ENCODE assay signal across 10 mouse cellular contexts in the genomic region with DNA sequence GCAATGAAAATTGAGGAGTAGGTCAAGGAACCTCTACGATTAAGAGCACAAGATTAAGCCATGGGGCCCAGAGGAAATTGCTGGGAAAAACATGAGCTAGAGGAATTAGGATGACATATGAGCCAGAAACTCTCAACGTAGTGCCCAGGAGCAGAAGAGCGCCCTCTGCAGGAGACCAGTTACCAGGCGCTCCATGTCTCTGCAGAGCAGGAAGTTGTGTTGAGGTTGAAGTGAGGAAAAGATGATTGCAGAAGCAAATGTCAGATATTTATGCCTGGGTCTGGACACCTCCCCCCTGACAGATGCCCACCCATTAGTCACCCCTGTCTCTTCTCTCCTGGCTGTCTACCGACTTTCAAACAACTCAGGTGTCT.
DNase-seq lines count a peak whose midpoint lies in the region; ATAC-seq and TF ChIP-seq lines count a peak whose summit lies in the region.
"Had no signal": no experiment of that assay in that cellular context is flagged by ENCODE, and none has a peak within 500 bp of the region (broad histone marks: within the 10 kb centered on the region; RNA-seq: fewer than 3 reads in every experiment).

No protein-coding gene starts in this region.

- no peaks in the 10 kb centered on the region for H3K36me3 ChIP-seq in intestine, postnatal 0 days (ENCODE audit: control insufficient read depth, insufficient read depth)
- H3K36me3 ChIP-seq in intestine, embryonic 16.5 days (ENCODE audit: control insufficient read depth, insufficient read depth, low read length) = no peaks in the 10 kb centered on the region
- H3K36me3 ChIP-seq in midbrain, embryonic 11.5 days (ENCODE audit: control insufficient read depth, insufficient read depth, low read length) = no peaks in the 10 kb centered on the region
- peaks cover 4% of the 10 kb centered on the region; the same call in 1 of the 2 replicates for H3K36me3 ChIP-seq in midbrain, embryonic 16.5 days (ENCODE audit: control insufficient read depth, insufficient read depth, low read length)
- H3K36me3 ChIP-seq: hindbrain, embryonic 10.5 days had no signal

- no peaks in the 10 kb centered on the region for H3K4me1 ChIP-seq in intestine, postnatal 0 days (replicated peaks; ENCODE audit: control insufficient read depth, insufficient read depth, low read length)
- no peaks in the 10 kb centered on the region for H3K4me1 ChIP-seq in intestine, embryonic 16.5 days (ENCODE audit: control insufficient read depth, insufficient read depth, low read length)
- H3K4me1 ChIP-seq in midbrain, embryonic 11.5 days (ENCODE audit: control insufficient read depth, insufficient read depth, low read length) = no peaks in the 10 kb centered on the region
- H3K4me1 ChIP-seq in midbrain, embryonic 16.5 days (ENCODE audit: control insufficient read depth, insufficient read depth, low read length) = no peaks in the 10 kb centered on the region

- DNase-seq in midbrain, embryonic 11.5 days (ENCODE audit: low spot score, missing footprints) = peak; percentile 80
- DNase-seq in brain, adult 2 months (ENCODE audit: low read depth, low spot score) = peak; percentile 19
- no peak for DNase-seq in gastrocnemius, adult 18-20 months (ENCODE audit: low spot score)
- no peak for DNase-seq in Muller cell, postnatal 12 days (ENCODE audit: inconsistent ontology term)
- DNase-seq: adrenal gland, adult 2 months; cerebellum, adult 8-10 months had no signal

- H3K9ac ChIP-seq in intestine, postnatal 0 days (ENCODE audit: low read depth, low read length) = no peak overlapping the region
- no peak overlapping the region for H3K9ac ChIP-seq in intestine, embryonic 16.5 days (ENCODE audit: low read depth, low read length)
- H3K9ac ChIP-seq in midbrain, embryonic 11.5 days (ENCODE audit: low read length) = no peak overlapping the region
- no peak overlapping the region for H3K9ac ChIP-seq in midbrain, embryonic 16.5 days (ENCODE audit: low read depth, low read length)

- H3K4me2 ChIP-seq in intestine, postnatal 0 days (replicated peaks; ENCODE audit: low read depth) = no peak overlapping the region
- H3K4me2 ChIP-seq in intestine, embryonic 16.5 days (ENCODE audit: low read depth, low read length) = no peak overlapping the region
- H3K4me2 ChIP-seq in midbrain, embryonic 11.5 days = no peak overlapping the region
- H3K4me2 ChIP-seq in midbrain, embryonic 16.5 days (ENCODE audit: low read length) = no peak overlapping the region

- H3K27me3 ChIP-seq in intestine, postnatal 0 days (replicated peaks; ENCODE audit: control insufficient read depth, insufficient read depth, low read length) = no peaks in the 10 kb centered on the region
- no peaks in the 10 kb centered on the region for H3K27me3 ChIP-seq in intestine, embryonic 16.5 days (replicated peaks; ENCODE audit: control insufficient read depth, insufficient read depth, low read length)
- no peaks in the 10 kb centered on the region for H3K27me3 ChIP-seq in midbrain, embryonic 11.5 days (ENCODE audit: control insufficient read depth, insufficient read depth, low read length)
- H3K27me3 ChIP-seq in midbrain, embryonic 16.5 days (ENCODE audit: control insufficient read depth, insufficient read depth, low read depth, low read length) = no peaks in the 10 kb centered on the region

- H3K4me3 ChIP-seq in intestine, postnatal 0 days (ENCODE audit: low read depth, low read length) = no peak overlapping the region
- H3K4me3 ChIP-seq in intestine, embryonic 16.5 days (ENCODE audit: low read length) = no peak overlapping the region
- H3K4me3 ChIP-seq in midbrain, embryonic 11.5 days (ENCODE audit: low read depth, low read length) = no peak overlapping the region
- H3K4me3 ChIP-seq in midbrain, embryonic 16.5 days (ENCODE audit: low read depth, low read length) = no peak overlapping the region
- H3K4me3 ChIP-seq: hindbrain, embryonic 10.5 days had no signal

- no peak for ATAC-seq in intestine, postnatal 0 days
- ATAC-seq in intestine, embryonic 16.5 days = no peak
- ATAC-seq in midbrain, embryonic 11.5 days (ENCODE audit: low FRiP score) = no peak
- no peak for ATAC-seq in midbrain, embryonic 16.5 days

- peak; percentile 13 for TF ChIP-seq CTCF in intestine, postnatal 0 days (IDR thresholded peaks at IDR 0.05; ENCODE audit: low read depth)

- no peaks in the 10 kb centered on the region for H3K9me3 ChIP-seq in intestine, postnatal 0 days (ENCODE audit: control insufficient read depth)
- H3K9me3 ChIP-seq in intestine, embryonic 16.5 days (ENCODE audit: control insufficient read depth, low read length) = no peaks in the 10 kb centered on the region
- H3K9me3 ChIP-seq in midbrain, embryonic 11.5 days (ENCODE audit: control insufficient read depth, low read length) = no peaks in the 10 kb centered on the region
- no peaks in the 10 kb centered on the region for H3K9me3 ChIP-seq in midbrain, embryonic 16.5 days (replicated peaks; ENCODE audit: control insufficient read depth, low read length, poor library complexity, severe bottlenecking)
- H3K9me3 ChIP-seq: hindbrain, embryonic 10.5 days had no signal

- 75% methylated on average over 5 of the region's 5 CpGs for WGBS in intestine, postnatal 0 days
- 72% methylated on average over 5 of the region's 5 CpGs for WGBS in intestine, embryonic 16.5 days
- 86% methylated on average over 5 of the region's 5 CpGs for WGBS in midbrain, embryonic 11.5 days
- WGBS in midbrain, embryonic 16.5 days = 88% methylated on average over 5 of the region's 5 CpGs

- no peak overlapping the region for H3K27ac ChIP-seq in intestine, postnatal 0 days (ENCODE audit: low read depth, low read length)
- no peak overlapping the region for H3K27ac ChIP-seq in intestine, embryonic 16.5 days (ENCODE audit: low read length)
- H3K27ac ChIP-seq in midbrain, embryonic 11.5 days (ENCODE audit: low read depth, low read length) = no peak overlapping the region
- H3K27ac ChIP-seq in midbrain, embryonic 16.5 days (ENCODE audit: low read length) = no peak overlapping the region
- H3K27ac ChIP-seq: hindbrain, embryonic 10.5 days had no signal

Comparison
In these comparisons a context has a peak if more than half of its experiments do, and no peak if none do; other contexts are left out.
1. DNase-seq: peak in midbrain, embryonic 11.5 days (single experiment) and brain, adult 2 months (single experiment); none in gastrocnemius, adult 18-20 months (single experiment) and Muller cell, postnatal 12 days (single experiment).